Mouse (Mus musculus) olfactory bulb, adult 2 months (tissue): ENCODE data around the gene Phxr2.

ENCODE experiments used
- CTCF ChIP-seq: fragments of 200-500 bp; IDR thresholded peaks from 2 replicates; pipeline ENCODE4 v1.5.1; 2012; ENCODE audit warnings: low read depth, mild to moderate bottlenecking, low read length, moderate library complexity; ENCODE audit not compliant: insufficient read depth
- POLR2A ChIP-seq: fragments of 200-500 bp; IDR thresholded peaks from 2 replicates; pipeline ENCODE4 v1.6.1; 2012; ENCODE audit warnings: mild to moderate bottlenecking, low read depth, low read length, moderate library complexity; ENCODE audit not compliant: insufficient read depth

DNA sequence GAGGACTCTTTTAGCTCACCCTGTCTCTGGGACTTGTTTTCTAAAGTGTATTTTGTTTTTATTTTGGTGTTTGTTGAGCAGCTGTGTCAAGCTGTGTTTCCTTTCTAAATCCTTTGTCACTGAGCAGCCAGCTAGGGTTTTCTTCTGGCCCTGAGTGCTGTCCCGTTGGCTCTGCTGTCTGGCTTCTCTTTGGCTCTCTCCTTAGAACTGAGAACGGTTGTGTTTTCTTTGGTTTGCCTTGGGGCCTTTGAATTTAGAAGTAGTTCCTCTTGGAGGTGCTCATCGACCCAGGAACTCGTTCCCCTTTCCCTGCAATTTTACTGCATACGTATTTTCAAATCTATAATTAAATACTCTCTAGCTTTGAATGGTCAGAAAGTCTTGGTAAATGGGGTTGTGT lies 36.9 kb upstream of the Phxr2 start:
- no peak for TF ChIP-seq POLR2A
- TF ChIP-seq CTCF, result no peak
